Mouse (Mus musculus) liver, embryonic 14.5 days (tissue): ENCODE results near the gene Dok5.

Source experiments
- CTCF ChIP-seq: IDR thresholded peaks from 2 replicates; pipeline ENCODE4 v1.5.1; 2016; ENCODE audit warnings: antibody characterized with exemption, low read depth, control low read depth
- EP300 ChIP-seq: IDR thresholded peaks from 2 replicates; pipeline ENCODE4 v1.6.1; 2016; ENCODE audit warnings: antibody characterized with exemption, low read depth

DNA sequence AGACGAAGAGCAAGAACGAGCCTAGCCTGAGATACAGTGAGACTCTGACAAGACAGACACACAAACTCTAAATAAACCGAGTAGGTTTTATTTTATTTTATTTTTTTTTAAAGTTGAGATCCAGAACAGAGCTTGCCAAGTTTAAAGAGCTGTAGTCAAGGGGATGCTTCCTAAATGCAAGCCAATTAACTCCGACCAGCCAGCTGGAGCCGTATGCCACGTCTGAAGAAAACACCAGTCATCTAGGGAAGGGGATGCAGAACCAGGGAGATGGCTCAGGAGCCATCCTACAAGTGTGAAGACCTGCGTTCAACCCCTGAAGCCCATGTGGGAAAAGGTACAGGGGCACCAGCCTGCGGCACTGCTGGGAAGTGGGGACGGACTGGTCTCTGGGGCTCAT, 2.7 kb upstream of the Dok5 start:
- TF ChIP-seq CTCF: no peak
- TF ChIP-seq EP300: no peak
